Mouse (Mus musculus) heart, adult 2 months (tissue): ENCODE measurements at regions not wholly inside any gene's neighbourhood (a gene's known extent, or its start where the extent isn't known, plus 50 kb on each side); places are given as distances from the start of the nearest gene placed in this dataset.
A peak's percentile ranks its signal among the peaks of the same experiment; 100 is the strongest.

Experiments used
- DNase-seq, 2 experiments: peaks; one replicate each; pipeline ENCODE4 v3.0.0; 2021
- H3K27ac ChIP-seq: fragments of 200-600 bp; 2 replicates; pipeline ENCODE4 v1.8.1; 2022
- H3K27me3 ChIP-seq: fragments of 200-500 bp; 2 replicates; pipeline ENCODE4 v1.6.1; 2012; ENCODE audit warnings: mild to moderate bottlenecking, low read length, inconsistent platforms, mixed read lengths; ENCODE audit not compliant: control insufficient read depth, insufficient read depth
- H3K36me3 ChIP-seq: fragments of 200-500 bp; 2 replicates; pipeline ENCODE4 v1.6.1; 2012; ENCODE audit warnings: low read length, inconsistent platforms; ENCODE audit not compliant: control insufficient read depth, insufficient read depth
- H3K4me1 ChIP-seq: fragments of 200-500 bp; 2 replicates; pipeline ENCODE4 v1.6.1; 2011; ENCODE audit warnings: low read length; ENCODE audit not compliant: control insufficient read depth, insufficient read depth
- H3K4me3 ChIP-seq: fragments of 200-600 bp; 2 replicates; pipeline ENCODE4 v1.8.1; 2022
- H3K79me2 ChIP-seq: fragments of 200-500 bp; replicated peaks from 2 replicates; pipeline ENCODE4 v1.6.1; 2012; ENCODE audit warnings: mild to moderate bottlenecking, inconsistent platforms, low read length, moderate library complexity, mixed read lengths; ENCODE audit not compliant: control insufficient read depth, insufficient read depth
- H3K9ac ChIP-seq: fragments of 200-500 bp; 2 replicates; pipeline ENCODE4 v1.6.1; 2012; ENCODE audit warnings: low read depth, mild to moderate bottlenecking, control low read depth, inconsistent platforms, low read length, mixed read lengths
- CTCF ChIP-seq: fragments of 200-600 bp; IDR thresholded peaks from 2 replicates; pipeline ENCODE4 v1.8.1; 2022; ENCODE audit warnings: antibody characterized with exemption, mild to moderate bottlenecking, moderate library complexity
- EP300 ChIP-seq: fragments of 200-500 bp; IDR thresholded peaks from 2 replicates; pipeline ENCODE4 v1.6.1; 2011; ENCODE audit warnings: low read depth, low read length, control low read depth; ENCODE audit not compliant: insufficient read depth
- POLR2A ChIP-seq: fragments of 200-500 bp; IDR thresholded peaks from 2 replicates; pipeline ENCODE4 v1.6.1; 2011; ENCODE audit warnings: mild to moderate bottlenecking, low read depth, low read length, control low read depth; ENCODE audit not compliant: insufficient read depth
- WGBS: fragments of 180-500 bp; shearing (Covaris S2); methylation state at CpG from one replicate; pipeline ENCODE4 v1.1.7; 2018; 5-methylcytosine and 5-hydroxymethylcytosine counted together
- intact Hi-C: fragments of 180-260 bp; cut with DNase I; formaldehyde crosslinking; loops from one replicate; pipeline ENCODE4 v1.15.1; 2025

GRCm38 (mm10) chr1:76641181-76641711 is 873.6 kb downstream of the Epha4 start:
- no peak overlapping the region for H3K9ac ChIP-seq
- H3K36me3 ChIP-seq, result no peaks in the 10 kb centered on the region
- no peak overlapping the region for H3K4me3 ChIP-seq
- H3K27me3 ChIP-seq, result no peaks in the 10 kb centered on the region
- H3K4me1 ChIP-seq, result no peaks in the 10 kb centered on the region
- no peak for TF ChIP-seq CTCF
- no peak for TF ChIP-seq EP300
- no peak for TF ChIP-seq POLR2A
- H3K27ac ChIP-seq, result no peak overlapping the region
- 33% methylated on average over 3 of the region's 3 CpGs for whole genome bisulfite sequencing
- intact Hi-C loops, result no loop called here
- DNase-seq, result no peak
- no peaks in the 10 kb centered on the region for H3K79me2 ChIP-seq

- Histone ChIP-seq H3K9ac (no peak overlapping the region), H3K4me1 (no peaks in the 10 kb centered on the region), H3K27me3 (no peaks in the 10 kb centered on the region), H3K36me3 (no peaks in the 10 kb centered on the region), H3K27ac (no peak overlapping the region), H3K4me3 (no peak overlapping the region), H3K79me2 (no peaks in the 10 kb centered on the region)
- TF ChIP-seq EP300 (no peak), POLR2A (no peak), CTCF (no peak)
- DNase-seq, result no peak
- intact Hi-C loops, result no loop called here
- WGBS, result 78% methylated on average over 6 of the region's 6 CpGs
These were observed 872.2 kb downstream of the Epha4 start for GRCm38 (mm10) chr1:76642703-76643102.

GRCm38 (mm10) chr1:76644895-76645294 is 870.0 kb downstream of the Epha4 start:
- 47% methylated on average over 3 of the region's 3 CpGs for WGBS
- Histone ChIP-seq H3K36me3 (no peaks in the 10 kb centered on the region), H3K27ac (no peak overlapping the region), H3K4me3 (no peak overlapping the region), H3K9ac (no peak overlapping the region), H3K4me1 (no peaks in the 10 kb centered on the region), H3K27me3 (no peaks in the 10 kb centered on the region), H3K79me2 (no peaks in the 10 kb centered on the region)
- intact Hi-C loops, result no loop called here
- no peak for TF ChIP-seq POLR2A
- TF ChIP-seq EP300, result no peak
- no peak for TF ChIP-seq CTCF
- no peak for DNase-seq

GRCm38 (mm10) chr1:76654826-76655225 is 860.1 kb downstream of the Epha4 start:
- Histone ChIP-seq H3K9ac (no peak overlapping the region), H3K27me3 (no peaks in the 10 kb centered on the region), H3K4me1 (no peaks in the 10 kb centered on the region; the same call in 1 of the 2 replicates), H3K27ac (no peak overlapping the region), H3K79me2 (no peaks in the 10 kb centered on the region), H3K36me3 (no peaks in the 10 kb centered on the region), H3K4me3 (no peak overlapping the region)
- 53% methylated on average over 1 of the region's 1 CpGs for WGBS
- TF ChIP-seq EP300, result no peak
- TF ChIP-seq POLR2A, result no peak
- no peak for TF ChIP-seq CTCF
- DNase-seq, result no peak
- intact Hi-C loops, result no loop called here

- intact Hi-C loops, result no loop called here
- no peaks in the 10 kb centered on the region for H3K4me1 ChIP-seq
- 30% methylated on average over 4 of the region's 4 CpGs for WGBS
- no peak for TF ChIP-seq POLR2A
- no peak for TF ChIP-seq EP300
- no peak for TF ChIP-seq CTCF
- no peak overlapping the region for H3K9ac ChIP-seq
- H3K27ac ChIP-seq, result no peak overlapping the region
- no peaks in the 10 kb centered on the region for H3K79me2 ChIP-seq
- no peaks in the 10 kb centered on the region for H3K36me3 ChIP-seq
- H3K27me3 ChIP-seq, result no peaks in the 10 kb centered on the region
- no peak overlapping the region for H3K4me3 ChIP-seq
- DNase-seq, result peak in 1 of 2 experiments; percentile 47
These were observed 856.7 kb downstream of the Epha4 start for GRCm38 (mm10) chr1:76658228-76658627.

GRCm38 (mm10) chr1:76660146-76660545 is 854.7 kb downstream of the Epha4 start:
- Histone ChIP-seq H3K4me3 (no peak overlapping the region), H3K27ac (no peak overlapping the region), H3K36me3 (no peaks in the 10 kb centered on the region), H3K27me3 (no peaks in the 10 kb centered on the region), H3K79me2 (no peaks in the 10 kb centered on the region), H3K9ac (no peak overlapping the region), H3K4me1 (no peaks in the 10 kb centered on the region)
- intact Hi-C loops, result no loop called here
- 68% methylated on average over 3 of the region's 3 CpGs for WGBS
- TF ChIP-seq EP300 (no peak), POLR2A (no peak), CTCF (no peak)
- no peak for DNase-seq

- intact Hi-C loops, result no loop called here
- H3K36me3 ChIP-seq, result no peaks in the 10 kb centered on the region
- TF ChIP-seq CTCF (no peak), POLR2A (no peak), EP300 (no peak)
- H3K27me3 ChIP-seq, result no peaks in the 10 kb centered on the region
- H3K79me2 ChIP-seq, result no peaks in the 10 kb centered on the region
- H3K4me1 ChIP-seq, result no peaks in the 10 kb centered on the region
- H3K4me3 ChIP-seq, result no peak overlapping the region
- WGBS, result 92% methylated on average over 4 of the region's 4 CpGs
- no peak for DNase-seq
- no peak overlapping the region for H3K9ac ChIP-seq
- H3K27ac ChIP-seq, result no peak overlapping the region
These were observed 850.5 kb downstream of the Epha4 start for GRCm38 (mm10) chr1:76664381-76664780.
